Mouse (Mus musculus): ENCODE data around the gene Sephs2. TPM values are rescaled to one million over a fixed set of nuclear protein-coding genes. Genes with fewer than 3 reads are reported as not detected.

Gene Sephs2
- polyA plus RNA-seq, 1 experiment from 2014 or later: 61.5 TPM

GRCm38 (mm10) chr7:127225147-127225995, 48.5 kb downstream of the Sephs2 start:
- peaks cover 8% of the 10 kb centered on the region for H3K4me1 ChIP-seq (replicated peaks)
- H3K4me3 ChIP-seq: no peak overlapping the region
- WGBS: 93% methylated on average over 11 of the region's 11 CpGs
- no peak overlapping the region for H3K9ac ChIP-seq
- ATAC-seq (ENCODE audit: low FRiP score, low read depth): no peak
- H3K36me3 ChIP-seq: no peaks in the 10 kb centered on the region
- H3K4me2 ChIP-seq: no peak overlapping the region
- H3K27me3 ChIP-seq: no peaks in the 10 kb centered on the region
- no peak overlapping the region for H3K27ac ChIP-seq (replicated peaks)
- no peaks in the 10 kb centered on the region for H3K9me3 ChIP-seq

DNA sequence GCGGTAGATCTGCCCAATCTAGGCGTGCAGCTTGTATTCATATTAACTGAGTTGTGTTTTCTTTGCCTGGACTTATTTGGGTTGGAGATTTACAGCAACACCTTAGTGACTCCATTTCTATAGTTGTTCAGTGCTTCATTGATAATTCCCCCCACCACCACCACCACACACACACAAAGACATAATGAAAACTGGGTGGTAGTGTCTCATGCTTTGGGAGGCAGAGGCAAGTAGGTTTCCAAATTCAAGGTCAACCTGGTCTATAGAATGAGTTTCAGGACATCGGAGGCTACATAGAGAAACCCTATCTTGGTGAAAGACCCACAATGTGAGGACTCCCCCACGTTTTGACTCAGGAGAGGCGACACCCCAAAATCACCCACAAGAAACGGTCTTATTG, 49.2 kb downstream of the Sephs2 start:
- Histone ChIP-seq H3K27me3 (no peaks in the 10 kb centered on the region), H3K9ac (no peak overlapping the region), H3K27ac (replicated peaks) (no peak overlapping the region), H3K4me3 (no peak overlapping the region), H3K36me3 (no peaks in the 10 kb centered on the region), H3K4me1 (replicated peaks) (peaks cover under 1% of the 10 kb centered on the region; the same call in 1 of the 2 replicates), H3K4me2 (no peak overlapping the region), H3K9me3 (no peaks in the 10 kb centered on the region)
- ATAC-seq (ENCODE audit: low FRiP score, low read depth): no peak
- 93% methylated on average over 6 of the region's 6 CpGs for WGBS

GRCm38 (mm10) chr7:127223515-127224478, 50.1 kb downstream of the Sephs2 start:
- no peak overlapping the region for H3K4me2 ChIP-seq
- ATAC-seq (ENCODE audit: low FRiP score, low read depth): no peak
- no peaks in the 10 kb centered on the region for H3K27me3 ChIP-seq
- no peaks in the 10 kb centered on the region for H3K4me1 ChIP-seq (replicated peaks)
- WGBS: 86% methylated on average over 6 of the region's 6 CpGs
- H3K27ac ChIP-seq (replicated peaks): no peak overlapping the region
- H3K9me3 ChIP-seq: no peaks in the 10 kb centered on the region
- no peak overlapping the region for H3K9ac ChIP-seq
- H3K4me3 ChIP-seq: no peak overlapping the region
- no peaks in the 10 kb centered on the region for H3K36me3 ChIP-seq

DNA sequence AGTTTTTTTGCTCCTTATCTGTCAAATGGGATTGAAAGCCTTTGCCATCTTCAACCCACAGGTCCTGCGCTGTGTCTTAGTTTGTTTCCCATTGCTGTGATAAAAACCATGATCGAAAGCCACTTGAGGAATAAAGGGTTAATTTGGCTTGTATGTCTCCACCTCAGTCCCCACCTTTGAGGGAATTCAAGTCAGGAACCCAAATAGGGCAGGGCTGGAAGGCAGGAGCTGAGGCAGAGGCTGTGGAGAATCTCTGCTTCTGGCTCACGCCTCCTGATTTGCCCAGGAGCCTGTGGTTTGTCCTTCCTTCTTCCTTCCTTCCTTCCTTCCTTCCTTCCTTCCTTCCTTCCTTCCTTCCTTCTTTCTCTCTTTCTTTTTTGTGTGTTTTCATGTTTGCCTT, 50.7 kb downstream of the Sephs2 start:
- Histone ChIP-seq H3K36me3 (no peaks in the 10 kb centered on the region), H3K4me2 (no peak overlapping the region), H3K27ac (replicated peaks) (no peak overlapping the region), H3K4me1 (replicated peaks) (no peaks in the 10 kb centered on the region), H3K4me3 (no peak overlapping the region), H3K9ac (no peak overlapping the region), H3K9me3 (no peaks in the 10 kb centered on the region), H3K27me3 (no peaks in the 10 kb centered on the region)
- WGBS: 98% methylated on average over 3 of the region's 3 CpGs
- no peak for ATAC-seq (ENCODE audit: low FRiP score, low read depth)

Other genes with a start within 250 kb of the Sephs2 start
- 84.0 and 87.3 TPM in 2 replicates for gene Maz, start 247.0 kb downstream of the Sephs2 start, polyA plus RNA-seq (2015; fragmentation: Nextera tagmentation; extraction: Ambion mirVana)
- gene Kif22, start 231.6 kb downstream of the Sephs2 start, polyA plus RNA-seq (2015; fragmentation: Nextera tagmentation; extraction: Ambion mirVana): 26.1 and 31.7 TPM in 2 replicates
- gene Zg16, start 186.7 kb downstream of the Sephs2 start, polyA plus RNA-seq (2015; fragmentation: Nextera tagmentation; extraction: Ambion mirVana): not detected in 2 replicates
- 2.0 and 3.3 TPM in 2 replicates for gene AI467606, start 182.7 kb downstream of the Sephs2 start, polyA plus RNA-seq (2015; fragmentation: Nextera tagmentation; extraction: Ambion mirVana)
- 0.70 and 1.1 TPM in 2 replicates for gene Qprt, start 151.8 kb downstream of the Sephs2 start, polyA plus RNA-seq (2015; fragmentation: Nextera tagmentation; extraction: Ambion mirVana)
- gene Spn, start 136.2 kb downstream of the Sephs2 start, polyA plus RNA-seq (2015; fragmentation: Nextera tagmentation; extraction: Ambion mirVana): 0.05 and 0.06 TPM in 2 replicates
- 72.1 and 72.3 TPM in 2 replicates for gene Cd2bp2, start 78.0 kb downstream of the Sephs2 start, polyA plus RNA-seq (2015; fragmentation: Nextera tagmentation; extraction: Ambion mirVana)
- gene Tbc1d10b, start 65.6 kb downstream of the Sephs2 start, polyA plus RNA-seq (2015; fragmentation: Nextera tagmentation; extraction: Ambion mirVana): 37.2 and 38.8 TPM in 2 replicates
- 4.9 and 5.0 TPM in 2 replicates for gene Mylpf, start 65.2 kb downstream of the Sephs2 start, polyA plus RNA-seq (2015; fragmentation: Nextera tagmentation; extraction: Ambion mirVana)
- 51.9 and 56.2 TPM in 2 replicates for gene Zfp553, start 41.0 kb downstream of the Sephs2 start, polyA plus RNA-seq (2015; fragmentation: Nextera tagmentation; extraction: Ambion mirVana)
- gene Sept1, start 40.9 kb downstream of the Sephs2 start, polyA plus RNA-seq (2015; fragmentation: Nextera tagmentation; extraction: Ambion mirVana): 18.4 and 19.3 TPM in 2 replicates
- 72.0 and 80.9 TPM in 2 replicates for gene Zfp771, start 29.8 kb downstream of the Sephs2 start, polyA plus RNA-seq (2015; fragmentation: Nextera tagmentation; extraction: Ambion mirVana)
- 122 TPM in 2 replicates for gene Dctpp1, start 13.3 kb downstream of the Sephs2 start, polyA plus RNA-seq (2015; fragmentation: Nextera tagmentation; extraction: Ambion mirVana)
- gene Itgal, start 22.2 kb upstream of the Sephs2 start, polyA plus RNA-seq (2015; fragmentation: Nextera tagmentation; extraction: Ambion mirVana): 0.17 and 0.39 TPM in 2 replicates
- gene Zfp768, start 71.5 kb upstream of the Sephs2 start, polyA plus RNA-seq (2015; fragmentation: Nextera tagmentation; extraction: Ambion mirVana): 17.7 and 20.4 TPM in 2 replicates
- gene Zfp747, start 102.0 kb upstream of the Sephs2 start, polyA plus RNA-seq (2015; fragmentation: Nextera tagmentation; extraction: Ambion mirVana): 8.4 and 8.8 TPM in 2 replicates
- gene 9130019O22Rik, start 113.1 kb upstream of the Sephs2 start, polyA plus RNA-seq (2015; fragmentation: Nextera tagmentation; extraction: Ambion mirVana): 3.9 and 5.1 TPM in 2 replicates
- gene E430018J23Rik, start 119.6 kb upstream of the Sephs2 start, polyA plus RNA-seq (2015; fragmentation: Nextera tagmentation; extraction: Ambion mirVana): 5.6 and 6.4 TPM in 2 replicates
- 4.8 and 4.9 TPM in 2 replicates for gene Zfp764, start 132.8 kb upstream of the Sephs2 start, polyA plus RNA-seq (2015; fragmentation: Nextera tagmentation; extraction: Ambion mirVana)
- 26.8 and 28.0 TPM in 2 replicates for gene Zfp688, start 148.0 kb upstream of the Sephs2 start, polyA plus RNA-seq (2015; fragmentation: Nextera tagmentation; extraction: Ambion mirVana)
- gene Zfp689, start 175.1 kb upstream of the Sephs2 start, polyA plus RNA-seq (2015; fragmentation: Nextera tagmentation; extraction: Ambion mirVana): 14.7 and 15.8 TPM in 2 replicates
- 36.9 and 42.8 TPM in 2 replicates for gene Prr14, start 185.6 kb upstream of the Sephs2 start, polyA plus RNA-seq (2015; fragmentation: Nextera tagmentation; extraction: Ambion mirVana)
- gene Fbrs, start 205.1 kb upstream of the Sephs2 start, polyA plus RNA-seq (2015; fragmentation: Nextera tagmentation; extraction: Ambion mirVana): 13.9 and 15.4 TPM in 2 replicates
- gene Srcap, start 237.9 kb upstream of the Sephs2 start, polyA plus RNA-seq (2015; fragmentation: Nextera tagmentation; extraction: Ambion mirVana): 57.2 and 57.4 TPM in 2 replicates
- gene Gm42715, start 245.5 kb upstream of the Sephs2 start, polyA plus RNA-seq (2015; fragmentation: Nextera tagmentation; extraction: Ambion mirVana): 14.7 and 15.6 TPM in 2 replicates